Mouse (Mus musculus) cerebellum, postnatal 4 days (tissue): ENCODE measurements around the gene Dst.
"Not testable (repeated sequence)": the region's sequence is repeated elsewhere in the genome, so short reads cannot be mapped to it uniquely, and the experiment has no call there.

Experiments
- DNase-seq, 2 experiments: peaks; one replicate each; pipeline ENCODE4 v3.0.0; 2022; ENCODE audit warnings: low spot score in 2 of 2, mixed read lengths in 1 of 2

Dst gene

DNA sequence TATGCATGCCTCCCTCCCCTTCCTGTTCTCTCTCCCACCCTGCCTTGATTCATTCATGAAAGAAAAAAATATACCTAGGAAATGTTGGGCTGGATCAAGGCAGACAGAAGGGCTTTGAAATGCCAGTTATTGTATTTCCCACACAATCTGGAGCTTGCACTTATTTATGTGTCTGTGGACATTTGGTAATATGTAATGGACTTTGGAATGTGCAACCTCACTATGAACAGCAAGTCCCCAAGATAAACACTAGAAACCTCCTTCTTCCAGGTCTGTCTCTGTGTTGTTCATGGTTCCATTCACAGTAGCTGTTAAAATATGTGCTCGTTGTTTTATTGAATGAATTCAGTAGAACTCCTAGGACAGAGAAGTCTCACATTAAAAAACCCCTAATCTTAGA lies 153.8 kb downstream of the Dst start:
- DNase-seq = no peak

DNA sequence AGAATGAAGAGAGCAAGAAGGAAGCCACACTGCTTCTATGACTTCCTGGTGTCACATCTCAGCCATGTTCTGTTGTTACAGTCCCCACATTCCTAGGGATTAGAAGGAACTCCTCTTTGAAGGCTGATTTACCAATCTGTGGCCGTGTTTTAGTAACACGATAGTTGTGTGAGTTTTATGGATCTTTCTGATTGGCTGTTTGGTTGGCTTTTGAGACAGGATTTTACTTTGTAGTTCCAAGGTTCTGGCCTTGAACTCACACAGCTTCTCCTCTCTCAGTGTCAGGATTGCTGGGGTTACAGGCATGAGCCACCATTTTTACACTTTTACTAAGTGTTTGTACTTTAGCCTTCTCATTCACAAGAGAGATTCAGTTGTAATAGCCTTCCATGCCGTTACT lies 155.9 kb downstream of the Dst start:
- DNase-seq = no peak

DNA sequence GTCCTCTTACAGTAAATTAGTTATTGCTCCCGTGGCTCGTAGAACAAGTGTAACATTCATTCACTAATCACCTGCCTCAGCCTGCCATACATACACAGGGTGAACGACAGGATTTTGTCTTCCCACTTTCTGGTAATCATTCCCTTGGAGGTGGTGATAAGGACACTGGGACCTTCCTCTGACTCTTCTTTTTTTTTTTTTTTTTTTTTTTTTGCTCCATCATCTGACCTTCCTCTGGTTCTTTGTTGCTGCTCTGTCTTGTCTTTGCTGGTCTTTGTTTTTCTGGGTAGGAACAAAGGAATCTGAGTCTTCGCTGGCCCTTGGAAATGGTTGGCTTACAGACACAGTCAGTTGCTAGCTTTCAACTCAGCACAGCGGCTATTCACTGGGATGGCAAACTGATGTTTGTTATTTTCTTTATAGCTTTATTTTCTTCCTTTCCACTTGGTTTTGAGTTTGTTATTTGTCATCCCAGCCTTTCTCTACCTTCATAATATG lies 157.6 kb downstream of the Dst start:
- DNase-seq = no peak

- DNase-seq = not testable (repeated sequence)
Measured at GRCm38 (mm10) chr1:34066401-34066800, 158.4 kb downstream of the Dst start.

- DNase-seq = peak in 1 of 2 experiments; percentile 27
Measured at GRCm38 (mm10) chr1:34068341-34068740, 160.3 kb downstream of the Dst start.

- DNase-seq = no peak
Measured at GRCm38 (mm10) chr1:34069514-34070290, 161.7 kb downstream of the Dst start.

GRCm38 (mm10) chr1:34070474-34070873 lies 162.4 kb downstream of the Dst start:
- DNase-seq = no peak

GRCm38 (mm10) chr1:34070991-34071639 lies 163.1 kb downstream of the Dst start:
- DNase-seq = no peak

- no peak for DNase-seq
Measured at GRCm38 (mm10) chr1:34072262-34072661, 164.2 kb downstream of the Dst start.

GRCm38 (mm10) chr1:34073436-34074169 lies 165.6 kb downstream of the Dst start:
- no peak for DNase-seq

DNA sequence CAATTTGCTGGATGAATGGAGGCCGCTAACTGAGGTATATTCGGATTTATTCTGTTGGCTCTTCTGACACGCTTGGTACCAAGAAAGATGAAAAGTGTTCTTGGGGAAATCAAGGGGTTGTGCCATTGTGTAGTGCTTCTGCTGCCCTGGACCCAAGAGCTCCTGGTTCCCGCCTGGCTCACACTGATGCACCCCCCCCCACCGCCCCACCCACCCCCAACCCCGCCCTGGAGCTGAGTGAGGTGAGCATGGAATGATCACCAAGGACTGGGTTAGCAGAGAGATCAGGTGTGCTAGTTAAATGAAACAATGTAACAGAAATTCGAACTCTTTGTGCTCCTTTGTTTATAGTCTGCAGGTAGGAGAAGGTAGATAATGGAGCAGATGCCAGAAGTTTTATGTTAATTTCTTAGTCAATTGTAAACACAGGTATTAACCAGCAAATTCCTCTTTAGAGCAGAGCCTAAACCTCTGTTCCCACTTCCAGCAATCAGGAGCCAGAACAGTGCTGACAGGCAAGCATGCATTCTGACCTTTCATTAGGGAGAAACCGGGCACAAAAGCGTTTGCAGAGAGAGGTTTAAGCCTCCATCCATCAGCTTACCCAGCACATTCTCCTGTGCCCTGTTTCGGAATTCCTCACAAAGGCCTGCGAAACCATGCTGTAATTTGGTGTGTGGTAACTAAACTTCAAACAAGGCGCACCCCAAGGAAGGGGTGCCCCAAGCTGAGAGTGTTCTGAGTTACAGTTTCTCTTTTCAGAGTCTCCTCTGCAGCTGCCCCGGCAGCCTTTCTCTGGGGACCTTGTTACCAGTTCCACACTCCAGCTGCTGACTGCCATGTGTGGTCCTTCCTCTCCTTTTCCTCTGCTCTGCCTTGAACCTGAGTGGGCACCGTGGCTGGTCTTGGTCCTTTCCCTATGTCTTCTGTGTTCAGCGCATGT lies 166.5 kb downstream of the Dst start:
- no peak for DNase-seq

- no peak for DNase-seq
Measured at GRCm38 (mm10) chr1:34076701-34077421, 168.8 kb downstream of the Dst start.

GRCm38 (mm10) chr1:34077422-34077790 lies 169.4 kb downstream of the Dst start:
- DNase-seq = no peak

GRCm38 (mm10) chr1:34077941-34078340 lies 169.9 kb downstream of the Dst start:
- no peak for DNase-seq

DNA sequence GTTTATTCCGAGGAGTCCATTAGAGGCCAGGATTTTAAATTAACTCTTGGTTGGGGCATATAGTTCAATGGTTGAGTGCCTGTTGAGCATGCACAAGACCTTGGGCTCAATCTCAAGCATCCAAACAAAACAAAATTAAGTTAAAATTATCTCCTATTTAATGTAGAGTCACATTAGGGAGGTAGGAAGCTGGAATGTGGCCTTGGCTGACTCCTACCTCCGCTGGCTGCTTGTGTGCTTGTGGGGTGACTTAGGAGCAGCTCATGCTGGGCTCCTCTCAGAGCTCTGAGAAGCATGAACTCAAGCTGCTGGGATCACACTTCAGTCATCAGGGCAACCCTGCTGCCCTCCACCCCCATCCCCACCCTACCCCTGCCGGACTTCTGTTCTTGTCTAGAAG lies 181.0 kb downstream of the Dst start:
- no peak for DNase-seq

- no peak for DNase-seq
Measured at GRCm38 (mm10) chr1:34090700-34091099, 182.7 kb downstream of the Dst start.

- DNase-seq = no peak
Measured at GRCm38 (mm10) chr1:34093652-34094051, 185.6 kb downstream of the Dst start.

DNA sequence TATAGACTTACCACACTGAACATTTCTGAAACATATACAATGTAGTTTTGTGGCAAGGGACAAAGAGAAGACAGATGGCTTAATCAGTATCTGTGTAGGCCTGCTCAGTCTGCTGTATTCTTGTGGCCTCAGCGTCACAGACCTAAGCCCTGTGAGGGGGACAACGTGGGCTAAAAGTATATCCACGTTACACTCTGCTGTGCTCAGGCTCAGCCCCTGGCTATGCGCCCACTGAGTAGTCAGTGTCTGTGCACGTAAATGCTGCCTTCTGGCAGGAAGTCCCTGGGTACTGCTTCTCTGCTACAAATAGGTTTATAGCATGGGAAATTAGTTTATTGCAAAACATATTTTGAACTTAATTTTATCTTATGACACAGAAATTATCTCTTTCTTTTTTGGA lies 186.3 kb downstream of the Dst start:
- no peak for DNase-seq

DNA sequence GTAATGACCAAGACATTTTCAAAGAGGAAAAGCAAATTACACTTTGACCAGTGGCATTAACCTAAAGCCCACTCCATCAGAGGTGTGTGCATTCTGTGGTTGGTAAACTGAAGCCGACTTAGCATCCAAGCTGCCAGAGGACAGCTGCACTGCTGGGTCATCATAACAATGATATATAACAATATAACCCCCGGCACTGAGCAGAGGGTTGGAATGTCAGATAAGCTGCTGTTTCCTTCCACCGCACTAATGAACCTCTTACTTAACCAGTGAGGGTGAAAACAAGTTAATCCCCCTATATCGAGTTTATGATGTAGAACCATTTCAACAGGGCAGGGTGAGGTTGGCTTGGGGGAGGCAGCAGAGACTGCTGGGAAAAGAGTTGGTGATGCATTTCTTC lies 187.1 kb downstream of the Dst start:
- DNase-seq = no peak

- DNase-seq = no peak
Measured at GRCm38 (mm10) chr1:34096923-34097322, 188.9 kb downstream of the Dst start.

- peak in 1 of 2 experiments; percentile 29 for DNase-seq
Measured at GRCm38 (mm10) chr1:34097640-34098039, 189.6 kb downstream of the Dst start.
